Mouse (Mus musculus) embryonic facial prominence, embryonic 11.5 days (tissue): Measurements from ENCODE around the gene Slc15a3. TPM values are rescaled to one million over a fixed set of nuclear protein-coding genes. Genes with fewer than 3 reads are reported as not detected.

Experiments
- polyA plus RNA-seq: library from polyadenylated mRNA; unstranded; fragments of >200 nt; fragmentation: Nextera tagmentation; extraction: Ambion mirVana; gene quantifications from 2 replicates; pipeline ENCODE4 v1.2.1, GENCODE M21; 2014

Slc15a3 gene
- polyA plus RNA-seq, 1 experiment from 2014 or later: 0.24 TPM

Other genes starting within 250 kb of the Slc15a3 start
- gene Ddb1, start 234.4 kb upstream of the Slc15a3 start, polyA plus RNA-seq: 400 and 408 TPM in 2 replicates
- gene Tkfc, start 234.1 kb upstream of the Slc15a3 start, polyA plus RNA-seq: 20.0 and 23.3 TPM in 2 replicates
- gene Vwce, start 205.5 kb upstream of the Slc15a3 start, polyA plus RNA-seq: 0.73 and 0.96 TPM in 2 replicates
- gene Pga5, start 161.7 kb upstream of the Slc15a3 start, polyA plus RNA-seq: not detected in 2 replicates
- gene Vps37c, start 151.0 kb upstream of the Slc15a3 start, polyA plus RNA-seq: 26.2 and 31.8 TPM in 2 replicates
- 0.15 TPM in 1 of 2 replicates, not detected in the other for gene Cd5, start 100.7 kb upstream of the Slc15a3 start, polyA plus RNA-seq
- gene Cd6, start 9.7 kb upstream of the Slc15a3 start, polyA plus RNA-seq: not detected in 2 replicates
- gene Tmem132a, start 30.2 kb downstream of the Slc15a3 start, polyA plus RNA-seq: 51.5 and 60.8 TPM in 2 replicates
- gene Tmem109, start 42.3 kb downstream of the Slc15a3 start, polyA plus RNA-seq: 64.9 and 67.5 TPM in 2 replicates
- gene Prpf19, start 55.5 kb downstream of the Slc15a3 start, polyA plus RNA-seq: 46.7 and 48.4 TPM in 2 replicates
- gene Zp1, start 80.9 kb downstream of the Slc15a3 start, polyA plus RNA-seq: not detected in 2 replicates
- gene Ptgdr2, start 97.4 kb downstream of the Slc15a3 start, polyA plus RNA-seq: not detected in 2 replicates
- 24.0 and 25.1 TPM in 2 replicates for gene Ccdc86, start 109.5 kb downstream of the Slc15a3 start, polyA plus RNA-seq
- not detected in 2 replicates for gene Ms4a10, start 134.9 kb downstream of the Slc15a3 start, polyA plus RNA-seq
- not detected in 2 replicates for gene Ms4a15, start 153.5 kb downstream of the Slc15a3 start, polyA plus RNA-seq
- gene Ms4a18, start 178.3 kb downstream of the Slc15a3 start, polyA plus RNA-seq: not detected in 2 replicates
- not detected in 2 replicates for gene Ms4a8a, start 241.4 kb downstream of the Slc15a3 start, polyA plus RNA-seq